Mouse (Mus musculus): ENCODE measurements around the gene Katnal1. TPM values are rescaled to one million over a fixed set of nuclear protein-coding genes. Genes with fewer than 3 reads are reported as not detected.

Katnal1 gene
- polyA plus RNA-seq, 1 experiment from 2014 or later: 6.6 TPM

- Histone ChIP-seq H3K4me2 (ENCODE audit: low read length) (no peak overlapping the region; the same call in 1 of the 2 replicates), H3K9ac (ENCODE audit: low read depth, low read length) (no peak overlapping the region), H3K4me3 (replicated peaks; ENCODE audit: low read depth, low read length) (no peak overlapping the region), H3K27ac (peak overlapping the region; percentile 32), H3K9me3 (replicated peaks; ENCODE audit: low read length) (no peaks in the 10 kb centered on the region), H3K27me3 (ENCODE audit: insufficient read depth, low read length) (no peaks in the 10 kb centered on the region), H3K36me3 (ENCODE audit: insufficient read depth, low read length) (no peaks in the 10 kb centered on the region), H3K4me1 (replicated peaks; ENCODE audit: insufficient read depth, low read length) (0 out of 2 replicates have a peak, but pooled peaks cover 3% of the 10 kb centered on the region)
- ATAC-seq (replicated peaks; ENCODE audit: low FRiP score, low read depth): peak; percentile 45; the same call in 1 of the 2 replicates
- TF ChIP-seq CTCF (IDR thresholded peaks at IDR 0.05; ENCODE audit: low read depth): no peak
- DNase-seq (ENCODE audit: low spot score): peak; percentile 91
- WGBS: 17% methylated on average over 15 of the region's 15 CpGs
Measured at GRCm38 (mm10) chr5:148950064-148950463, 20.9 kb upstream of the Katnal1 start.

GRCm38 (mm10) chr5:148948577-148948976 is 19.5 kb upstream of the Katnal1 start:
- ATAC-seq (replicated peaks; ENCODE audit: low FRiP score, low read depth): no peak
- Histone ChIP-seq H3K27ac (no peak overlapping the region), H3K9me3 (replicated peaks; ENCODE audit: low read length) (no peaks in the 10 kb centered on the region), H3K4me2 (ENCODE audit: low read length) (no peak overlapping the region), H3K4me3 (replicated peaks; ENCODE audit: low read depth, low read length) (no peak overlapping the region), H3K9ac (ENCODE audit: low read depth, low read length) (no peak overlapping the region), H3K36me3 (ENCODE audit: insufficient read depth, low read length) (no peaks in the 10 kb centered on the region), H3K27me3 (ENCODE audit: insufficient read depth, low read length) (no peaks in the 10 kb centered on the region), H3K4me1 (replicated peaks; ENCODE audit: insufficient read depth, low read length) (0 out of 2 replicates have a peak, but pooled peaks cover 3% of the 10 kb centered on the region)
- no peak for DNase-seq (ENCODE audit: low spot score)
- TF ChIP-seq CTCF (IDR thresholded peaks at IDR 0.05; ENCODE audit: low read depth): no peak
- 52% methylated on average over 9 of the region's 9 CpGs for WGBS

- DNase-seq (ENCODE audit: low spot score) (no peak), ATAC-seq (replicated peaks; ENCODE audit: low FRiP score, low read depth) (no peak)
- TF ChIP-seq CTCF (IDR thresholded peaks at IDR 0.05; ENCODE audit: low read depth): peak; percentile 10; the same call in 1 of the 2 replicates
- H3K4me2 ChIP-seq (ENCODE audit: low read length): no peak overlapping the region
- H3K4me1 ChIP-seq (replicated peaks; ENCODE audit: insufficient read depth, low read length): 0 out of 2 replicates have a peak, but pooled peaks cover 3% of the 10 kb centered on the region
- no peaks in the 10 kb centered on the region for H3K36me3 ChIP-seq (ENCODE audit: insufficient read depth, low read length)
- 79% methylated on average over 4 of the region's 4 CpGs for WGBS
- H3K27ac ChIP-seq: no peak overlapping the region
- no peaks in the 10 kb centered on the region for H3K27me3 ChIP-seq (ENCODE audit: insufficient read depth, low read length)
- no peaks in the 10 kb centered on the region for H3K9me3 ChIP-seq (replicated peaks; ENCODE audit: low read length)
- H3K4me3 ChIP-seq (replicated peaks; ENCODE audit: low read depth, low read length): no peak overlapping the region
- no peak overlapping the region for H3K9ac ChIP-seq (ENCODE audit: low read depth, low read length)
Measured at GRCm38 (mm10) chr5:148947412-148947811, 18.3 kb upstream of the Katnal1 start.

GRCm38 (mm10) chr5:148946787-148947186 is 17.7 kb upstream of the Katnal1 start:
- TF ChIP-seq CTCF (IDR thresholded peaks at IDR 0.05; ENCODE audit: low read depth): peak; percentile 52
- H3K4me1 ChIP-seq (replicated peaks; ENCODE audit: insufficient read depth, low read length): 0 out of 2 replicates have a peak, but pooled peaks cover 3% of the 10 kb centered on the region
- ATAC-seq (replicated peaks; ENCODE audit: low FRiP score, low read depth) (no peak), DNase-seq (ENCODE audit: low spot score) (no peak)
- H3K9ac ChIP-seq (ENCODE audit: low read depth, low read length): no peak overlapping the region
- no peaks in the 10 kb centered on the region for H3K9me3 ChIP-seq (replicated peaks; ENCODE audit: low read length)
- H3K27ac ChIP-seq: no peak overlapping the region
- no peak overlapping the region for H3K4me3 ChIP-seq (replicated peaks; ENCODE audit: low read depth, low read length)
- no peak overlapping the region for H3K4me2 ChIP-seq (ENCODE audit: low read length)
- WGBS: 86% methylated on average over 5 of the region's 5 CpGs
- H3K27me3 ChIP-seq (ENCODE audit: insufficient read depth, low read length): no peaks in the 10 kb centered on the region
- no peaks in the 10 kb centered on the region for H3K36me3 ChIP-seq (ENCODE audit: insufficient read depth, low read length)

- no peak for DNase-seq (ENCODE audit: low spot score)
- H3K4me1 ChIP-seq (replicated peaks; ENCODE audit: insufficient read depth, low read length): 0 out of 2 replicates have a peak, but pooled peaks cover 3% of the 10 kb centered on the region
- no peaks in the 10 kb centered on the region for H3K36me3 ChIP-seq (ENCODE audit: insufficient read depth, low read length)
- H3K27ac ChIP-seq: no peak overlapping the region
- 83% methylated on average over 2 of the region's 2 CpGs for WGBS
- H3K4me3 ChIP-seq (replicated peaks; ENCODE audit: low read depth, low read length): no peak overlapping the region
- H3K27me3 ChIP-seq (ENCODE audit: insufficient read depth, low read length): no peaks in the 10 kb centered on the region
- H3K4me2 ChIP-seq (ENCODE audit: low read length): no peak overlapping the region
- H3K9ac ChIP-seq (ENCODE audit: low read depth, low read length): no peak overlapping the region
- no peak for TF ChIP-seq CTCF (IDR thresholded peaks at IDR 0.05; ENCODE audit: low read depth)
- H3K9me3 ChIP-seq (replicated peaks; ENCODE audit: low read length): no peaks in the 10 kb centered on the region
- ATAC-seq (replicated peaks; ENCODE audit: low FRiP score, low read depth): no peak
Measured at GRCm38 (mm10) chr5:148945735-148946134, 16.6 kb upstream of the Katnal1 start.

GRCm38 (mm10) chr5:148944024-148944423 is 14.9 kb upstream of the Katnal1 start:
- Histone ChIP-seq H3K9ac (ENCODE audit: low read depth, low read length) (no peak overlapping the region), H3K4me1 (replicated peaks; ENCODE audit: insufficient read depth, low read length) (no peaks in the 10 kb centered on the region), H3K4me3 (replicated peaks; ENCODE audit: low read depth, low read length) (no peak overlapping the region), H3K27me3 (ENCODE audit: insufficient read depth, low read length) (no peaks in the 10 kb centered on the region), H3K9me3 (replicated peaks; ENCODE audit: low read length) (no peaks in the 10 kb centered on the region), H3K4me2 (ENCODE audit: low read length) (no peak overlapping the region), H3K27ac (no peak overlapping the region), H3K36me3 (ENCODE audit: insufficient read depth, low read length) (no peaks in the 10 kb centered on the region)
- WGBS: 25% methylated on average over 8 of the region's 8 CpGs
- no peak for TF ChIP-seq CTCF (IDR thresholded peaks at IDR 0.05; ENCODE audit: low read depth)
- no peak for DNase-seq (ENCODE audit: low spot score)
- ATAC-seq (replicated peaks; ENCODE audit: low FRiP score, low read depth): no peak

- no peak for TF ChIP-seq CTCF (IDR thresholded peaks at IDR 0.05; ENCODE audit: low read depth)
Measured at GRCm38 (mm10) chr5:148943444-148943843, 14.3 kb upstream of the Katnal1 start.

More at GRCm38 (mm10) chr5:148943444-148943843, 14.3 kb upstream of the Katnal1 start:
- Histone ChIP-seq H3K4me3 (replicated peaks; ENCODE audit: low read depth, low read length) (no peak overlapping the region), H3K9ac (ENCODE audit: low read depth, low read length) (no peak overlapping the region), H3K9me3 (replicated peaks; ENCODE audit: low read length) (no peaks in the 10 kb centered on the region), H3K4me1 (replicated peaks; ENCODE audit: insufficient read depth, low read length) (no peaks in the 10 kb centered on the region), H3K4me2 (ENCODE audit: low read length) (no peak overlapping the region), H3K27ac (no peak overlapping the region), H3K27me3 (ENCODE audit: insufficient read depth, low read length) (no peaks in the 10 kb centered on the region), H3K36me3 (ENCODE audit: insufficient read depth, low read length) (no peaks in the 10 kb centered on the region)
- WGBS: 83% methylated on average over 10 of the region's 10 CpGs
- ATAC-seq (replicated peaks; ENCODE audit: low FRiP score, low read depth) (no peak), DNase-seq (ENCODE audit: low spot score) (no peak)

Measured in kidney, postnatal 0 days (tissue).